Mouse (Mus musculus): ENCODE data around the gene Lingo3.

Gene Lingo3

GRCm38 (mm10) chr10:80792175-80793032 is 51.4 kb downstream of the Lingo3 start:
- Histone ChIP-seq H3K36me3 (ENCODE audit: control insufficient read depth, insufficient read depth, low read length, poor library complexity, severe bottlenecking) (peaks cover 7% of the 10 kb centered on the region), H3K27me3 (ENCODE audit: control insufficient read depth, insufficient read depth, low read length, poor library complexity, severe bottlenecking) (no peaks in the 10 kb centered on the region)
- no peak for DNase-seq (ENCODE audit: low read depth, low spot score)

- Histone ChIP-seq H3K36me3 (ENCODE audit: control insufficient read depth, insufficient read depth, low read length, poor library complexity, severe bottlenecking) (peaks cover 7% of the 10 kb centered on the region), H3K27me3 (ENCODE audit: control insufficient read depth, insufficient read depth, low read length, poor library complexity, severe bottlenecking) (no peaks in the 10 kb centered on the region)
- DNase-seq (ENCODE audit: low read depth, low spot score), result no peak
Measured at GRCm38 (mm10) chr10:80791476-80792174, 52.2 kb downstream of the Lingo3 start.

GRCm38 (mm10) chr10:80790761-80791404 is 53.0 kb downstream of the Lingo3 start:
- Histone ChIP-seq H3K27me3 (ENCODE audit: control insufficient read depth, insufficient read depth, low read length, poor library complexity, severe bottlenecking) (no peaks in the 10 kb centered on the region), H3K36me3 (ENCODE audit: control insufficient read depth, insufficient read depth, low read length, poor library complexity, severe bottlenecking) (peaks cover 7% of the 10 kb centered on the region)
- no peak for DNase-seq (ENCODE audit: low read depth, low spot score)

GRCm38 (mm10) chr10:80787517-80787916 is 56.3 kb downstream of the Lingo3 start:
- no peak for DNase-seq (ENCODE audit: low read depth, low spot score)
- Histone ChIP-seq H3K36me3 (ENCODE audit: control insufficient read depth, insufficient read depth, low read length, poor library complexity, severe bottlenecking) (peaks cover 11% of the 10 kb centered on the region), H3K27me3 (ENCODE audit: control insufficient read depth, insufficient read depth, low read length, poor library complexity, severe bottlenecking) (no peaks in the 10 kb centered on the region)

- DNase-seq (ENCODE audit: low read depth, low spot score), result no peak
- Histone ChIP-seq H3K27me3 (ENCODE audit: control insufficient read depth, insufficient read depth, low read length, poor library complexity, severe bottlenecking) (no peaks in the 10 kb centered on the region), H3K36me3 (ENCODE audit: control insufficient read depth, insufficient read depth, low read length, poor library complexity, severe bottlenecking) (peaks cover 11% of the 10 kb centered on the region)
Measured at GRCm38 (mm10) chr10:80785963-80786362, 57.9 kb downstream of the Lingo3 start.

GRCm38 (mm10) chr10:80784871-80785270 is 59.0 kb downstream of the Lingo3 start:
- DNase-seq (ENCODE audit: low read depth, low spot score), result no peak

GRCm38 (mm10) chr10:80784302-80784701 is 59.5 kb downstream of the Lingo3 start:
- no peaks in the 10 kb centered on the region for H3K27me3 ChIP-seq (ENCODE audit: control insufficient read depth, insufficient read depth, low read length, poor library complexity, severe bottlenecking)
- no peak for DNase-seq (ENCODE audit: low read depth, low spot score)
- peaks cover 7% of the 10 kb centered on the region for H3K36me3 ChIP-seq (ENCODE audit: control insufficient read depth, insufficient read depth, low read length, poor library complexity, severe bottlenecking)

More at GRCm38 (mm10) chr10:80784871-80785270, 59.0 kb downstream of the Lingo3 start:
- Histone ChIP-seq H3K36me3 (ENCODE audit: control insufficient read depth, insufficient read depth, low read length, poor library complexity, severe bottlenecking) (peaks cover 9% of the 10 kb centered on the region), H3K27me3 (ENCODE audit: control insufficient read depth, insufficient read depth, low read length, poor library complexity, severe bottlenecking) (no peaks in the 10 kb centered on the region)

Data from splenic B cell, adult 2 months (primary cell).